Mouse (Mus musculus) thymus, adult 2 months (tissue): ENCODE results near the gene B3gat3. TPM values are rescaled to one million over a fixed set of nuclear protein-coding genes. Genes with fewer than 3 reads are reported as not detected.
"Not testable (repeated sequence)": the region's sequence is repeated elsewhere in the genome, so short reads cannot be mapped to it uniquely, and the experiment has no call there.

ENCODE experiments used
- DNase-seq: peaks from one replicate; pipeline ENCODE4 v3.0.0; 2021
- H3K27ac ChIP-seq: fragments of 200-500 bp; 2 replicates; pipeline ENCODE4 v1.5.1; 2012; ENCODE audit warnings: low read length, control low read depth; ENCODE audit not compliant: control insufficient read depth, insufficient read depth
- H3K27me3 ChIP-seq: fragments of 200-500 bp; 2 replicates; pipeline ENCODE4 v1.6.1; 2012; ENCODE audit warnings: mild to moderate bottlenecking, low read length, moderate library complexity, mixed read lengths; ENCODE audit not compliant: control insufficient read depth, insufficient read depth
- H3K36me3 ChIP-seq: fragments of 200-500 bp; 2 replicates; pipeline ENCODE4 v1.6.1; 2012; ENCODE audit warnings: mild to moderate bottlenecking, low read length, moderate library complexity; ENCODE audit not compliant: control insufficient read depth, insufficient read depth
- H3K4me1 ChIP-seq: fragments of 200-500 bp; replicated peaks from 2 replicates; pipeline ENCODE4 v1.6.1; 2012; ENCODE audit warnings: low read length; ENCODE audit not compliant: control insufficient read depth, insufficient read depth
- H3K4me3 ChIP-seq: fragments of 200-500 bp; 2 replicates; pipeline ENCODE4 v1.5.1; 2012; ENCODE audit warnings: mild to moderate bottlenecking, low read length, control low read depth, moderate library complexity; ENCODE audit not compliant: control insufficient read depth, insufficient read depth
- CTCF ChIP-seq: fragments of 200-500 bp; IDR thresholded peaks from 2 replicates; pipeline ENCODE4 v1.5.1; 2012; ENCODE audit warnings: mild to moderate bottlenecking, control low read depth, low read length, moderate library complexity, borderline replicate concordance; ENCODE audit not compliant: control insufficient read depth, poor library complexity, insufficient read depth; ENCODE audit errors: extremely low read depth
- POLR2A ChIP-seq: fragments of 200-500 bp; IDR thresholded peaks from 2 replicates; pipeline ENCODE4 v1.6.1; 2012; ENCODE audit warnings: mild to moderate bottlenecking, low read length, control low read depth, moderate library complexity; ENCODE audit not compliant: control insufficient read depth, poor library complexity, insufficient read depth; ENCODE audit errors: extremely low read depth
- WGBS: fragments of 180-500 bp; shearing (Covaris S2); methylation state at CpG from one replicate; pipeline ENCODE4 v1.1.7; 2018; 5-methylcytosine and 5-hydroxymethylcytosine counted together
- polyA plus RNA-seq: library from polyadenylated mRNA; depleted of rRNA; stranded (reverse); fragments of >200 nt; gene quantifications from 2 replicates; pipeline ENCODE4 v1.2.3, GENCODE M21; 2012

B3gat3 gene
- polyA plus RNA-seq, 1 experiment, result 106 TPM

DNA sequence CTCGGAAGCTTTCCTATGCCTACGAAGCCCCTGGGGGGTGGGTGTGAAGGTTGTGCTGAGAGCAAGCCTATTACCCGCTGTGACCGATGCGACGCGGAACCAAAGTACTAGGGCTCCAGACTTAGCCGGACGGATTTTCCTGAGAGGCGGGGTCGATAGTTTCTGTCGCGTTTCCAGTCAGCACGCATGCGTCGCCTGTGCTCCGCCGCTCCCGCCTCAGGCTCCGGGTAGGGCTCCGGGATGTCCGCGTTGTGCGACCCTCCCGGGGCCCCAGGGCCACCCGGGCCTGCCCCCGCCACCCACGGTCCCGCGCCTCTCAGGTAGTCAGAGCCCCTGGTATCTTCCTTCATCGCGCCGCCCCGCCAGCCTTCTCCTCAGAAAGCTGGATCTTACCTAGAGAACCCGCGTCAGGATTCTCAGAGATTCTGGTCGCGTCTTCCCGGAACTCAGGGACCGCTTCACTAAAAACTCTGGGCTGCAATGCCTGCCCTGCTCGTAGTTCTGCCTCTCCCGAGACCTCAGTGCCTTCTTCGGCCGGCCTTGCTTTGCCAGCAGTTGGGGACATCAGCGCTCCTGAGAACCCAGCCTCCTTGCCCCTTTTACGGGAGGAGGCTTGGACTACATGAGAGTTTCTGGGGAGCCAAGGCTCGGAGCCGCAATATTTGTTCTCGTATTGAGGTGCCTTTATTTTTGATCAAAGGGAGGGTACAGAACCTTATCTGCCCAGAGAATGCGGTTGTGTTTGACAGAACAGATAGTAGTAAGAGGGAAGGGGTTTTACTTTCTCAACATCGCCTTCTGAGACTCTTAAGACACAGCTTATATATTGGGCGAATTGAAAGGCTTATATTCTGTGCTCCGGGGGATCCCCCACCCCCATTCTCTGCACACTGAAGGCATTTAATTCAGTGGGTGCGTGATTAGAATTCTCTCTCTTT is 27.1 kb upstream of the B3gat3 start, which contains the start of gene Ints5:
Gene Ints5, plus strand, starts transcription at position 177 of the 938 bp plus-strand sequence.
- Histone ChIP-seq H3K4me1 (peaks cover 16% of the 10 kb centered on the region), H3K27me3 (no peaks in the 10 kb centered on the region), H3K27ac (peak within 1 kb of the TSS; percentile 72), H3K4me3 (peak within 1 kb of the TSS; percentile 98), H3K36me3 (peaks cover 9% of the 10 kb centered on the region)
- 0 out of 2 replicates have a peak, but pooled peaks have one; percentile 27 for TF ChIP-seq CTCF
- TF ChIP-seq POLR2A, result peak; percentile 82
- DNase-seq, result peak; percentile 85
- 2% methylated on average over 54 of the region's 54 CpGs for whole genome bisulfite sequencing

DNA sequence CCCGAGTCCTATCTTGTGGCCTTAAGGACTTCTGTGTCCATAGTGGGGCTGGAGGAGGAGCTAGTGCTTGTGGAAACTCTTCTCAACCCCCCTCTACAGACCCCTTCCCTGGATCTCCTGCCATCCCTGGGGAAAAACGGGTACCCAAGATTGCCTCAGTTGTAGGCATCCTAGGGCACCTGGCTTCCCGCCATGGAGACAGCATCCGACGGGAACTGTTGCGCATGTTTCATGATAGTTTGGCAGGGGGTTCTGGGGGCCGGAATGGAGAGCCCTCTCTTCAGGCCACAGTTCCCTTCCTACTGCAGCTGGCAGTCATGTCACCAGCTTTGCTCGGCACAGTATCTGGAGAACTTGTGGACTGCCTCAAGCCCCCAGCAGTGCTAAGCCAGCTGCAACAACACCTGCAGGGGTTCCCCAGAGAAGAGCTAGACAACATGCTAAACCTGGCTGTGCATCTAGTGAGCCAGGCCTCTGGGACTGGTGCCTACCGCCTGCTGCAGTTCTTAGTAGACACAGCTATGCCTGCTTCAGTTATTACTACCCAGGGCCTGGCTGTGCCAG is 24.7 kb upstream of the B3gat3 start:
- no peak overlapping the region for H3K27ac ChIP-seq
- TF ChIP-seq CTCF (no peak), POLR2A (no peak)
- WGBS, result 91% methylated on average over 9 of the region's 9 CpGs
- H3K4me3 ChIP-seq, result no peak overlapping the region
- H3K27me3 ChIP-seq, result no peaks in the 10 kb centered on the region
- peaks cover 6% of the 10 kb centered on the region for H3K36me3 ChIP-seq
- H3K4me1 ChIP-seq, result peaks cover 13% of the 10 kb centered on the region
- DNase-seq, result no peak

DNA sequence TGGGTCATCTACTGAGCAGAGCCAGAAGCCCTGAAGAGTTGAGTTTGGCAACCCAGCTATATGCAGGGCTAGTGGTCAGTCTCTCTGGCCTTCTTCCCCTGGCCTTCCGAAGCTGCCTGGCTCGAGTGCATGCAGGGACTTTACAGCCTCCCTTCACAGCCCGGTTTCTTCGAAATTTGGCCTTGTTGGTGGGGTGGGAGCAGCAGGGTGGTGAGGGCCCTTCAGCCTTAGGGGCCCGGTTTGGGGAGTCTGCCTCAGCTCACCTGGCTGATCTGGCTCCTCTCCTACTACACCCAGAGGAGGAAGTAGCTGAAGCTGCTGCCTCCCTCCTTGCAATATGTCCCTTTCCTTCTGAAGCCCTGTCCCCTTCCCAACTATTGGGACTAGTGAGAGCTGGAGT is 23.9 kb upstream of the B3gat3 start:
- DNase-seq, H3K27me3 ChIP-seq, H3K27ac ChIP-seq, H3K36me3 ChIP-seq, H3K4me3 ChIP-seq: not testable (repeated sequence)
- H3K4me1 ChIP-seq, result peaks cover 13% of the 10 kb centered on the region
- WGBS, result 94% methylated on average over 5 of the region's 5 CpGs

DNA sequence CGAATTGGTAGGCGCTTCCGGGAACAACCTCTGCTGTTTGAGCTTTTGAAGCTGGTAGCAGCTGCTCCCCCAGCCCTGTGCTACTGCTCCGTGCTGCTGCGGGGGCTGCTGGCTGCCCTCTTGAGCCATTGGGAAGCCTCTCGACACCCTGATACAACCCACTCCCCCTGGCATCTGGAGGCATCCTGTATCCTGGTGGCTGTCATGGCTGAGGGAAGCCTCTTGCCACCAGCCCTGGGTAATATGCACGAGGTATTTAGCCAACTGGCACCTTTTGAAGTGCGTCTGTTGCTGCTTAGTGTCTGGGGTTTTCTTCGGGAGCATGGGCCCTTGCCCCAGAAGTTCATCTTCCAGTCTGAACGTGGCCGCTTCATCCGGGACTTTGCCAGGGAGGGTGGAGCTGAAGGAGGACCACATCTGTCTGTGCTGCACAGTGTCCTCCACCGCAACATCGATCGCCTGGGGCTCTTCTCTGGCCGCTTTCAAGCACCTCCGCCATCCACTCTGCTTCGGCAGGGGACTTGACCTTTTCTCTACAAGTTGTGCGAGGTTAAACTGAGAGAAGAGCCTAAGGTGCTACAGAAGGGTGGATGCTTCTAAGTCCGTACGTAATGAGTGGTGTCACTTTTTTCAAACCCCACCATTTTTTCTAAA is 22.8 kb upstream of the B3gat3 start:
- DNase-seq, result peak; percentile 22
- H3K36me3 ChIP-seq, H3K27me3 ChIP-seq, H3K27ac ChIP-seq: not testable (repeated sequence)
- Histone ChIP-seq H3K4me1 (peaks cover 13% of the 10 kb centered on the region), H3K4me3 (peak overlapping the region; percentile 81)
- 0 out of 2 replicates have a peak, but pooled peaks have one; percentile 26 for TF ChIP-seq POLR2A
- 47% methylated on average over 21 of the region's 21 CpGs for WGBS

DNA sequence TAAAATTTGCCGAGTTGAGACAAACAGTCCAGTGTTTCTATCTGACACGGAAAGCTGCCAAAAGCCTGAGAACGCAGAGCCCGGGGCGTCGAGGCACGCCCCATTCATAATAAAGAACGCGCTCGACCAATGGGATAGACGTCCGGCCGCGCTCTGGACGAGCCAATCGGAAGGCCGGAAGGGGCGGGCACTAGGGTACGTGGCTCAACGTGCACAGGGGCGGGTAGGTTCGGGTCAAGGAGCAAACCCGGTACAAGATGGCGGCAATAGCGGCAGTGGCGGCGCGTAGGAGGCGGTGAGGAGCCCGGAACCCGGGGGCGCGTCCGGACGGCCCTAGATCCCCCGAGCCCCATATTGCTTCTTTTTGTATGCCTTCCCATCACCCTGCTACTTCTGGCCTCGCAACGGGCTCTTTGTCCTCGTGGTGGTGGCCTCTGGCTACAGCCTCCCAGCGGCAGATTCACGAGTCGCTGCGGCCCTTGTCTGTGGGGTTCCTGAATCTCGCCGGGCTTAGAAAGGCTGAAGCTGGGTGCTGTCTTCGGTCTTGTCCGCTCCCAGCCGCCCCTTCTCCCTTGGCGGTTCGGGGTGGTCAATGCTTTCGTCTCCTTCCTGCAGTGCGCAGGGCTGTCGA is 22.2 kb upstream of the B3gat3 start, which contains the start of gene Ganab:
Gene Ganab, plus strand, starts transcription at position 207 of the 631 bp plus-strand sequence.
- TF ChIP-seq CTCF (0 out of 2 replicates have a peak, but pooled peaks have one; percentile 31), POLR2A (no peak; the same call in none of the 2 replicates)
- H3K27me3 ChIP-seq, result no peaks in the 10 kb centered on the region
- DNase-seq, result peak; percentile 94
- H3K4me3 ChIP-seq, result peak within 1 kb of the TSS; percentile 81
- peaks cover 13% of the 10 kb centered on the region for H3K4me1 ChIP-seq
- WGBS, result under 1% methylated on average over 53 of the region's 53 CpGs
- H3K27ac ChIP-seq, result peak within 1 kb of the TSS; percentile 75
- peaks cover 8% of the 10 kb centered on the region for H3K36me3 ChIP-seq

DNA sequence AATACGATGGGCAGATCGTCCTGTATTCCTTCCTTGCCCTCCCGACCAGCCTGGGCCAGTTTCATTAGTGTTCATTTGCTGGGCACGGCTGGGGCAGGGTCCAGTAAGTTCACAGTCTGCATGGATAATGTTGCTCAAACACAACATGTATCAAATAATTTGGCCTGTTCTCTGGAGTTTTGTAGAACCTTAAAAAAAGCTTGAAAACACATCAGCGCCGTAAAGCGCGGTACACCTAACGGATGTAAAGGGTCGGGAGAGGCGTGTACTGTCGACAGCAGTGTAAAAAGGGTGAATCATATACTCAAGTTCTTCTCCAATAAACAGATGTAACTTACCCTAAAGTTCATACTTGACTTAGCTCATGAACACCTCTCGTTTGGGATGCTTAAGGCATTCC is 21.6 kb upstream of the B3gat3 start:
- peak overlapping the region; percentile 75 for H3K27ac ChIP-seq
- no peak for DNase-seq
- whole genome bisulfite sequencing, result 2% methylated on average over 13 of the region's 13 CpGs
- H3K36me3 ChIP-seq, result peaks cover 14% of the 10 kb centered on the region
- H3K4me1 ChIP-seq, result peaks cover 12% of the 10 kb centered on the region
- TF ChIP-seq CTCF, result no peak
- no peak for TF ChIP-seq POLR2A
- peak overlapping the region; percentile 81 for H3K4me3 ChIP-seq
- no peaks in the 10 kb centered on the region for H3K27me3 ChIP-seq
